Mouse (Mus musculus) T-helper 17 cell (primary cell): Measurements from ENCODE around the gene Utp14b.

Experiments
- in situ Hi-C, 2 experiments: fragments of 300-600 bp; cut with MboI, MseI; formaldehyde crosslinking; loops; 1 replicate in 1 of 2; 2 replicates in 1 of 2; pipeline ENCODE4 v1.15.1; 2025; ENCODE audit warnings: high pct_unique_total_duplicates in 2 of 2

The Utp14b gene

DNA sequence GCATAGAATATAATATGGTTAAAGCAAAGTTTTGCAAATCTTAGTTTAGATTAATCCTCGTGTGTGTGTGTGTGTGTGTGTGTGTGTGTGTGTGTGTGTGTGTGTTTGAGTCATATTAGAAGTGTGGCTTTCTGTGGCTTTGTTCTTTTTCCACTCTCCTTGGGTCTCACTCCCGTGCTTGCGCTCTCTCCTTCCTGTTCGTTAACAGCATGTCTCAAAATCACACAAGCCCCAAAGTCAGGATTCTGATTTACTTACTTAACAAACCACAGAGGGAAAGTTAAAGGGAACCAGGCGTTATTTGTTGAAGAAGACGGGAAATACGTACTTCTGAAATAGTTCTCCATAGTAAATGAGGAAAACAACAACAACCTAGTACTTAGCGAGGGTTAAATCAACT lies 26.3 kb downstream of the Utp14b start:
- in situ Hi-C loops: no loop called here

DNA sequence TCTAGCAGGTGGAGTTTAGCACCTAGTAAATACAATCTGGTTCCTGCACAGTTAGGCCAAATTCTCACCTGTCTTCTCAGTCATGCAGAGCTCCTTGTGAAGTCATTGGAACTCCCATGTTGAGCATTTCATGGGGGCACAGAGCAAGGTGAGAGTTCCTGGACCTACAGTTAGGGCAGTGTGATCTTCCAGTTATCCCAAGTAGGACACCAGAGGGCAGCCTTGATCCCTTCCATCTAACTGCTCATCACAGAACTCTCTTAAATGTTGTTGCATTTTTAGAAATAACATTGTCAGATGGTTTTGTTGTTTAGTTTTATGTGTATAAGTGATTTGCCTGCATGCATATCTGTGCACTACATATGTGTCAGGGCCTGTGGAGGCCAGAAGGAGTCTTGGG lies 29.0 kb downstream of the Utp14b start:
- in situ Hi-C loops: loop anchor here in 1 of 2 experiments (5.0 kb wide), 1 partner anchor 55 kb away; no protein-coding TSS in a partner anchor

DNA sequence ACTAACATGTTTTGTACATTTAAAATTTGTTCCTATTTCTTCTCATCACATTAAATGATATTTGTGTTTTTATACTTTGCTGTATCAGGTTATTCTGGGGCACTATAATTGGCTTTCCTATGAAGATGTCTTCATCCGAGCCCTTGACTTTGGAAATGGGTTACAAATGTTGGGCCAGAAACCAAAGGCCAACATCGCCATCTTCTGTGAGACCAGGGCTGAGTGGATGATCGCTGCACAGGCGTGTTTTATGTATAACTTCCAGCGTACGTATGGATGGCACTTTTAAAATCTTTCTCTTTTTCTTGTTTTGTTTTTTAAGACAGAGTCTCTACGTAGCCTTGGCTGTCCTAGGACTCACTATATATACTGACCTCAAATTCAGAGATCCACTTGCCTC lies 30.3 kb downstream of the Utp14b start:
- in situ Hi-C loops: loop anchor here in 1 of 2 experiments (5.0 kb wide), 1 partner anchor 56 kb away; no protein-coding TSS in a partner anchor

DNA sequence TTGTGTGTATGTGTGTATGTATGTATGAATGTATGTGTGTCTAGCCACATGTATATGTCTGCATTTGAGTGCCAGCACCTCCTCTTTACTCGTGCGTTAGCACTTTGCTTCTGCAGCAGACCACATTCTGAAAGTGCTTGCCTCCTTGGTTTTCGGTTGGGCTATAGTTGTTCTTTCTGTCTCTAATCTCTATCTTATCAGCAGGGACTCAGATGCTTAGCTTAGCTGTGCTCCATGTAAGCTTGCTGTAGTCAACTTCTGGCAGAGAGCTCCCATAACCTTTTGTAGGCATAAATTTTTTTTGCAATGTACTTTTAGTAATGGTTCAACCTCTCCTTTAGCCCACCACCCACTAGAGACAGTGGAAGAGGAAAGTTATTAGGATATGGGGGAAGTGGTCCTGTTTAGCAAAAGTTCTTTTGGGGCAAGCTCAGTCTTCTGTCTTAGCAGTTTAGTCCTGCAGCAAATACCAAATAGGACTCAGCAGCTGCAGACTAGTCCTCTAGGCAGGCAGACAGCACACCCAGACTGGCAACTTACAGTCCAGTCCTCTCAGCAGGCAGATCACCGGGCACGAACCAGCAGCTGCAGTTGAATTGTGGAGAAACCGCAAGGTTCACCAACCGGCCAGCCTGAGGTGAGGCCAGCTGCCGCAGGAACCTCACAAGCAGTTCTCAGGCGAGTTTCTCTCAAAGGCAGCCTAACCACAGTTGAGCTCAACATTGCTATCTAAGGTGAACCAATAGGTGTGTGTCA lies 36.8 kb downstream of the Utp14b start:
- in situ Hi-C loops: no loop called here

DNA sequence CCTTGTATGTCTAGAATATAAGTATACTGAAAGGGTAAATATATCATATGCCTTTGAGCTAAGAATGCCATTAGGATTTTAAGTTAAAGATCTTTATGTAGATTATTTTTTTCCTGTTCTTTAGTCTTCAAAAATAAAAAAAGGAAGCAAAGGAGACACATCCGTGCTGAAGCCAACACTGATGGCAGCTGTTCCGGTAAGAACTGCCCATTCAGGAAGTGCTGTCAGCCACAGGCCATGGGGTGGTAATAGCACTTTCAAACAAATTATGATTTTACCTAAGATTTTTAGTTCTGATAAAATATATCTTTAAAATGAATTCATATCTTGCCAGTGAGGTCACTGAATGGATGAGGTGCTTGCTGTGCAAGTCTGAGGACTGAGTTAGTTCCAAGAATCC lies 38.5 kb downstream of the Utp14b start:
- in situ Hi-C loops: no loop called here

DNA sequence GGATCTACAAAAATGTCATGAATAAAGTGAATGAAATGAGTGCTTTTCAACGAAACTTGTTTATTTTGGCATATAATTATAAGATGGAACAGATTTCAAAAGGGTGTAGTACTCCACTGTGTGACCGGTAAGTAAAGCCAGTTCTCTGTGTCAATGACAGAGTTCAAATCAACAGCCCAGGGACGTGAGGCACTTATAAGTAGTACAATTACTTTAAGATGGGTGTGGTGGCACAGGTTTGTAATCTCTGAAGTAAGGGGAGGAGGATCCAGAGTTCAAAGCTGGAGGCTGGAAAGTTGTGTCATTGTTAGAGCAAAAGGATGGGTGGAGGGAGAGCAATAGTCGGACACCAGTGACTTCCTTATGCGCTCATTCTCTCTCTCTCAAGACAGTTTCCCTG lies 39.1 kb downstream of the Utp14b start:
- in situ Hi-C loops: no loop called here

DNA sequence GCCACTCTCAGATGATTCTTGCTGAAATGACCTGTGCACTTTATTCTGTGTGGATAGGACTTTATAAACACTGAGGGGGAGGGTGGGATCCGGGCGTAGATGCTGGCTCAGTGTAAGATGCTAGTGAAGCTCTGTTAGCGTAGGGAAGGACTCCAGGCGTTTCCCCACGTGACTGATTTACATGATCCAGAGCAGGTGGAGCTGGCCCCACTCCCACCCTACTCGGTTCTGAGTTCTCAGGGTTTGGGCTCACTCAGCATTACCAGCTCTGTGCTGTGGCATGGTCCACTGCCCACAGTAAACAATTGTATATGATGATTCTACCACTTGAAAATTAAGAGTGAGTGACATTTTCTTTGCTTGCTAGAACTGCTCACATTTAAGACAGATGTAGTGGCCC lies 40.3 kb downstream of the Utp14b start:
- in situ Hi-C loops: no loop called here

DNA sequence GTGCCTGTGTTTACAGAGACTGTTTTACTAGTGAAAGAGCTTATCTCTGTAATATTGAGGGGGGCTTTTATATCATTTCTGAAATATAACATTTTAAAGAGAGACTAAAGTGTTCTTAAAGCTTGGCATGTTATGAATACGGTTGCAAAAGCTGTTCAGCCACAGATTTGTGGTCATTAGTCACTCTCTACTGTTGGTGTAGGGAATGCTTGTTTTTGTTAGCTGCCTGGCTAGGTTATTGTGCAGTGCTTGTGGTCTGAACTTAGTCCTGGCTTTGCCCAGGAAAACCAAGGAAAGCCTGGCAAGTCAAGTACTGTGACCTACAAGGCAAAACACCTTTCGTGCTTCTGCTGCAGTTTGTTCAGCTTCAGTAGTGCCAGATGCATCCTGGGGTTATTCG lies 43.9 kb downstream of the Utp14b start:
- in situ Hi-C loops: no loop called here

DNA sequence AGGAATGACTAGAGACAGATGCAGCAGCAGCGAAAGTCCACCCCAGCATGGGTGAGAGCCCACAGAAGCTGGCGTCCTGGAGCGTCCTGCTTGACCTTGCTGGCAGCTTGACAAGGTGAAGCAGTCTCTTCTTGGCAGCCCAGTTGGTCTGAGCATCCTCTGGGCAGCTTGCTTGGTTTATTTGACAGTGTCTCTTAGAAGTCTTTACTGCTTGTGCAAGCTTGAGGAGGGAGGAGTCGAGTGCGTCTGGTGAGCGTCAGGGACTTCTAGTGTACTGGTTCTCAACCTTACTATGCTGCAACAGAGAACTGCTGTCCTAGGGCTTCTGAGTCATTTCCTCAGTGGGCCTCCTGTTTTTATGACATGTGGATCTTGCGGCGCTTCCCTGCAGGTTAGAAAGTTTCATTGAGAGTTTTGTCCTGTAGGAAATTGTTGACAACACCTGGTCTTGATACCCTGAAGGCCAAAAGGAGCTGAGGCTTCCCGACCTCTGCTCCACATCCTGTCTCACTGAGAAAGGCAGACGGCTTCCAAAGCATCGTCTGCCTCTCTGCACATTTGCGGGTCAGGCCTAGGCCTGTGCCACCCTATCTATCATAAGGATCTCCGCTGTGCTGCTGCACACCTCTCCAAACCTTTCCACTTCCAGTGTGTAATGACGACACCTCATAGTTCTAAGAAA lies 44.6 kb downstream of the Utp14b start:
- in situ Hi-C loops: no loop called here

DNA sequence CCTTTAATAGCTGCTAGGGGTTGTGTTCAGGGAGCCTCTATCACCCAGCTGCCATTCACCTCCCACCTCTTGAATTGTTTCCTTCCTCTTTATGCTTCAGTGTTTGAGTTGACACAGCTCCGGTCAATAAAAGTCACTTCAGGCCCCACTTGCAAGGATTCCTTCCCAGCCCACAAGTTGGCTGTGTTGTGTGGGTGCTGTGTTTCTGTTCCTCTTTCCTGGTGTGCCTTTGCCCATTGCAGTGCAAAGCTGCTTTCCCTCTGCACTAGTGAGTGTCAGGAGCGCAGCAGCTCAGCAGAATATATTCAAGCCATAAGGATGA lies 45.1 kb downstream of the Utp14b start:
- in situ Hi-C loops: no loop called here

DNA sequence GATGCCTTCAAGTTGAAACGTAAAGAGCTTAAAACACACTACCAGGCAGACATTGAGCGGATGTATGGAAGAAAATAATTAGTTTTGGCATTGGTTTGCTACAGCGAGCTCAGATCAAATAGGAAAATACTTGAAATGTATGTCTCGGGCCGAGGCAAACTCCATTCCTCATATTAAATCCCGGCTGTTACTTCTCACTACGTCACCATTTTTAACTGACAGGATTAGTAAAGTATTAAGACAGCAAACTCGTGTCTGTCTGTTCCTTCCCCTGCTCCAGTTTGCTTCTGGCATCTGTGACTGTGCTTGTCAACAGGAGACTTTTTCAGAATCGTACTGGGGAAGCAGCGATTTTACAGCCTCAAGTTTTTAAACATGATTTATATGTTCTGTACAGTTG lies 48.5 kb downstream of the Utp14b start:
- in situ Hi-C loops: no loop called here

DNA sequence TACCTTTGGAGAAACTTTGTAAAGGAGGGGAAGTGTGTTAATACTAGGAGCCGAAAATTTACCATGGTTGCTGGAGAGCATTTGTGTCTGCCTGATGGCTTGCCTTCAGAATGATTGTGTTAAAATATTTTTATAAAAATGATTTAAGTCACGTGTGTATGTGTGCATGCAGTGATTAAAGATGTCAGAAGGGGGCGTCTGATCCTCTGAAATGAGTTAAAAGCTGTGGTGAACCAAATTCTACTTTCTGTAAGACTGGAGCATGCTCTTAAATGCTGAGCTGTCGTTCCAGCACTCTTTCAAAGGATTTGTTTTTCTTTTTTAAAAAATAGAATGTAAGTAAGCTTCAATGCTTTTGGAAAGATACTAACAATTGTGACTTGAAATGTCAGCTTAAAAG lies 49.4 kb downstream of the Utp14b start:
- in situ Hi-C loops: no loop called here

DNA sequence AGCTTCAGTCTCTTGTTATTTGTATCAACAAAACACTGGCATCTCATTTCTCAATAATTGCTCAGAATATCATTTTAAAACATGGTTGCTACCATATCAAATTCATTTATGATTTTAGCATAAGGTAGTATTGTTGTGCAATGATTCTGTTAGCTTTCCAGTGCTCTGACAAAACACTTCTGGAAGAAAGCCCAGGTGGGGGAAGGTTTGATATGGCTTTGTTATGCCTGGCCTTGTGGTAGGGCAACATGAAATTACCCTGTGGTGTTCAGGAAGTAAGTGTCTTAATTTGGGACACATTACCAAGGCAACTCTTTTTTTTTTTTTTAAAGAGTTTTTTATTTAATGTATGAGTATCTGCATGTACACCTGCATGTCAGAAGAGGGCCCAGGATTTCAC lies 52.2 kb downstream of the Utp14b start:
- in situ Hi-C loops: no loop called here

DNA sequence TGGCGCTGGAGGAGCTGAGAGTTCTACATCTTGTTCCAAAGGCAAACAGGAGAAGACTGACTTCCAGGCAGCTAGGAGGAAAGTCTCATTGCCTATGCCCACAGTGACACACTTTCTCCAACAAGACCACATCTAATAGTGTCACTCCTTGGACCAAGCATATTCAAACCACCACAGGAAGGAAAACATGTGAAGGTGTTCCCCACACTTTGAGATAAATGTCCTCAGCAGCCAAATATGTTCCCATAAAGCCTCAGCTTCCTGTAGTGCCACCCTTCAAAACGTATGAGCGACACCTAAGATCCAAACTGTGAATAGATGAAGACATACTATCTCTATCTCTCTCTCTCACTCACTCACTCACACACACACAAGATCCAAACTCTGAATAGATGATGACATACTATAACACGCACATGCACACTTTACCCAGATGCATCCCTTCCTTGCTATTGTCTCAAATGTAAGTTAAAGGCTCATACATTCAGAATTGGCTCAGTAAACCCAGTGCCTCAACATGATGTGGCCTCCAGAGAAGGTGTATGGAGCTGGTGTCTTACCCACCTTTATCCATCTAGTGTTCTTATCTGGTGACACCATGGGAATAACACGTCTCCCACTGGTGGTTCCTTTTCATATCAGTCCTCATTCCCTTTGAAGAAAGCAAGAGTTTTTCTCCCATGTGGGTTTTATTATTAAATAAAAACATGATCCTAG lies 52.9 kb downstream of the Utp14b start:
- in situ Hi-C loops: no loop called here
